Mouse (Mus musculus): ENCODE measurements around the gene Slc43a2.

GRCm38 (mm10) chr11:75572854-75573650, 41.6 kb downstream of the Slc43a2 start:
- TF ChIP-seq CTCF (IDR thresholded peaks at IDR 0.05; ENCODE audit: borderline replicate concordance, insufficient read depth, low read depth, low read length) (peak; percentile 96), POLR2A (IDR thresholded peaks at IDR 0.05; ENCODE audit: borderline replicate concordance, insufficient read depth, low read length) (no peak)
